Mouse (Mus musculus) cerebellum, adult 2 months (tissue): ENCODE data around the gene Cntnap2.

Experiments used
- CTCF ChIP-seq: fragments of 200-500 bp; IDR thresholded peaks from 2 replicates; pipeline ENCODE4 v1.5.1; 2011; ENCODE audit warnings: low read depth, mild to moderate bottlenecking, control low read depth, low read length, moderate library complexity, borderline replicate concordance; ENCODE audit not compliant: insufficient read depth
- POLR2A ChIP-seq: fragments of 200-500 bp; IDR thresholded peaks from 2 replicates; pipeline ENCODE4 v1.6.1; 2011; ENCODE audit warnings: low read length, control low read depth, borderline replicate concordance; ENCODE audit not compliant: insufficient read depth

- TF ChIP-seq POLR2A (no peak), CTCF (no peak)
These were observed 972.9 kb downstream of the Cntnap2 start for GRCm38 (mm10) chr6:46031821-46032594.
